Mouse (Mus musculus) limb, embryonic 12.5 days (tissue): ENCODE data around the gene Rras2. TPM values are rescaled to one million over a fixed set of nuclear protein-coding genes. Genes with fewer than 3 reads are reported as not detected.

Experiments used
- polyA plus RNA-seq: library from polyadenylated mRNA; unstranded; fragments of >200 nt; fragmentation: Nextera tagmentation; extraction: Ambion mirVana; gene quantifications from 2 replicates; pipeline ENCODE4 v1.2.1, GENCODE M21; 2016

Rras2 gene
- polyA plus RNA-seq, 1 experiment from 2014 or later: 23.4 TPM

Other genes with a start within 250 kb of the Rras2 start
- 120 and 121 TPM in 2 replicates for gene Copb1, start 136.9 kb upstream of the Rras2 start, polyA plus RNA-seq
- 412 and 430 TPM in 2 replicates for gene Psma1, start 158.3 kb upstream of the Rras2 start, polyA plus RNA-seq